Comparison of ENCODE assay signal across 38 mouse cellular contexts in the genomic region with DNA sequence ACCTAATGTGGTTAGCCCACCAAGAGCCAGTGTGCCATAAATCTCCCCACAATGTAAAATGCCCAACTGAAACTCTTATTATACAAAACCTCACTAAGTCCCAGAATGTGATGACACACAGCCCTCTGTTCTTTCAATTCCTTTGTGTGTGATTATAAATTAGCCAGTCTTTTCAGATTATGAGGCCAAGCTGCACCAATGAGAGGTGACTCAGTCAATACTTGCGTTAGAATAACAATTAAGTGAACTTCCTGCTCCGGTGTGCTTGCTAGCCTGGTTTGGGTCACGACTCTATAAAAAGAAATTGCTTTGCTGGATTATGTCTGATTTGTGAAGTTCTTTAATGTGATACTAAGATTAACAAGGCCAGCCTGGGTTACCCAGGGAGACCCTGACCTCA. TPM values are rescaled to one million over a fixed set of nuclear protein-coding genes. Genes with fewer than 3 reads are reported as not detected.
A peak's percentile ranks its signal among the peaks of the same experiment; 100 is the strongest.
DNase-seq lines count a peak whose midpoint lies in the region; ATAC-seq and TF ChIP-seq lines count a peak whose summit lies in the region.
"Had no signal": no experiment of that assay in that cellular context is flagged by ENCODE, and none has a peak within 500 bp of the region (broad histone marks: within the 10 kb centered on the region; RNA-seq: fewer than 3 reads in every experiment).

No protein-coding gene starts in this region.

- H3K9me3 ChIP-seq in intestine, postnatal 0 days (ENCODE audit: control insufficient read depth), result no peaks in the 10 kb centered on the region
- no peaks in the 10 kb centered on the region for H3K9me3 ChIP-seq in stomach, embryonic 16.5 days (replicated peaks; ENCODE audit: control insufficient read depth, low read length)
- H3K9me3 ChIP-seq: embryonic facial prominence, embryonic 12.5 days; forebrain, embryonic 10.5 days; heart, embryonic 13.5 days; neural tube, embryonic 13.5 days had no signal

- H3K27ac ChIP-seq in embryonic fibroblast, embryonic 13.5 days (ENCODE audit: insufficient read depth, low read length), result peak overlapping the region; percentile 55; the same call in 1 of the 2 replicates
- H3K27ac ChIP-seq in intestine, postnatal 0 days (ENCODE audit: low read depth, low read length), result peak overlapping the region; percentile 31; the same call in 1 of the 2 replicates
- peak overlapping the region; percentile 59 for H3K27ac ChIP-seq in stomach, embryonic 16.5 days (ENCODE audit: low read length)
- H3K27ac ChIP-seq: embryonic facial prominence, embryonic 12.5 days; forebrain, embryonic 10.5 days; gastrocnemius, adult 2 months; heart, embryonic 13.5 days; hindbrain, embryonic 14.5 days; liver, embryonic 14.5 days; neural tube, embryonic 13.5 days had no signal

- WGBS in intestine, postnatal 0 days, result 19% methylated on average over 3 of the region's 3 CpGs
- WGBS in stomach, embryonic 16.5 days, result 35% methylated on average over 3 of the region's 3 CpGs

- H3K9ac ChIP-seq in intestine, postnatal 0 days (ENCODE audit: low read depth, low read length), result no peak overlapping the region
- H3K9ac ChIP-seq in stomach, embryonic 16.5 days (ENCODE audit: low read length), result no peak overlapping the region
- H3K9ac ChIP-seq: embryonic facial prominence, embryonic 12.5 days; heart, embryonic 13.5 days; hindbrain, embryonic 14.5 days; liver, embryonic 14.5 days; neural tube, embryonic 13.5 days had no signal

- no peak for TF ChIP-seq CTCF in embryonic fibroblast, embryonic 13.5 days (IDR thresholded peaks at IDR 0.05; ENCODE audit: borderline replicate concordance, insufficient read depth, low read length)
- no peak for TF ChIP-seq CTCF in intestine, postnatal 0 days (IDR thresholded peaks at IDR 0.05; ENCODE audit: low read depth)

- H3K27me3 ChIP-seq in intestine, postnatal 0 days (replicated peaks; ENCODE audit: control insufficient read depth, insufficient read depth, low read length), result no peaks in the 10 kb centered on the region
- no peaks in the 10 kb centered on the region for H3K27me3 ChIP-seq in stomach, embryonic 16.5 days (ENCODE audit: control insufficient read depth, insufficient read depth, low read length)
- H3K27me3 ChIP-seq: embryonic facial prominence, embryonic 12.5 days; neural tube, embryonic 13.5 days had no signal

- no peak for TF ChIP-seq POLR2A in embryonic fibroblast, embryonic 13.5 days (IDR thresholded peaks at IDR 0.05; ENCODE audit: low read depth, low read length)

- H3K4me1 ChIP-seq in embryonic fibroblast, embryonic 13.5 days (ENCODE audit: control insufficient read depth, insufficient read depth, low read length), result peaks cover 27% of the 10 kb centered on the region
- no peaks in the 10 kb centered on the region; the same call in 1 of the 2 replicates for H3K4me1 ChIP-seq in intestine, postnatal 0 days (replicated peaks; ENCODE audit: control insufficient read depth, insufficient read depth, low read length)
- H3K4me1 ChIP-seq in stomach, embryonic 16.5 days (ENCODE audit: control insufficient read depth, insufficient read depth, low read length), result peaks cover 20% of the 10 kb centered on the region
- H3K4me1 ChIP-seq: embryonic facial prominence, embryonic 12.5 days; neural tube, embryonic 13.5 days had no signal

- DNase-seq in 416B (ENCODE audit: low read depth), result peak; percentile 22
- DNase-seq in layer of hippocampus, postnatal 14 days (ENCODE audit: low spot score in 2 of 2), result no peak
- DNase-seq in adrenal gland, adult 8-10 months, result no peak
- DNase-seq in cerebellum, postnatal 10 days, result no peak
- DNase-seq: adrenal gland, postnatal 25 days; cerebellum, adult 8-10 months; cerebellum, postnatal 36 days; embryo, embryonic 11 days; gastrocnemius, adult 2 months; heart, postnatal 10 days; kidney, adult 8-10 months; kidney, postnatal 4 days; layer of hippocampus, postnatal 36 days; liver; lung, adult 2 months; lung, postnatal 10 days; right cerebral cortex, postnatal 14 days; thymus, postnatal 14 days had no signal

- H3K4me2 ChIP-seq in intestine, postnatal 0 days (replicated peaks; ENCODE audit: low read depth), result no peak overlapping the region
- no peak overlapping the region for H3K4me2 ChIP-seq in stomach, embryonic 16.5 days (ENCODE audit: low read depth, low read length)
- H3K4me2 ChIP-seq: embryonic facial prominence, embryonic 12.5 days; heart, embryonic 13.5 days; hindbrain, embryonic 14.5 days; midbrain, embryonic 11.5 days; neural tube, embryonic 13.5 days had no signal

- no peaks in the 10 kb centered on the region for H3K36me3 ChIP-seq in intestine, postnatal 0 days (ENCODE audit: control insufficient read depth, insufficient read depth)
- no peaks in the 10 kb centered on the region for H3K36me3 ChIP-seq in stomach, embryonic 16.5 days (ENCODE audit: control insufficient read depth, insufficient read depth, low read length)
- H3K36me3 ChIP-seq: embryonic facial prominence, embryonic 12.5 days; forebrain, embryonic 10.5 days; heart, embryonic 13.5 days; neural tube, embryonic 13.5 days had no signal

- peak; percentile 65 for ATAC-seq in intestine, postnatal 0 days
- ATAC-seq in stomach, embryonic 16.5 days (ENCODE audit: insufficient read depth, low FRiP score), result no peak
- ATAC-seq: forebrain, embryonic 16.5 days had no signal

- H3K4me3 ChIP-seq in embryonic fibroblast, embryonic 13.5 days (ENCODE audit: insufficient read depth, low read length), result no peak overlapping the region
- no peak overlapping the region for H3K4me3 ChIP-seq in intestine, postnatal 0 days (ENCODE audit: low read depth, low read length)
- no peak overlapping the region for H3K4me3 ChIP-seq in stomach, embryonic 16.5 days (replicated peaks; ENCODE audit: low read length)
- H3K4me3 ChIP-seq: embryonic facial prominence, embryonic 12.5 days; forebrain, embryonic 10.5 days; gastrocnemius, adult 2 months; heart, embryonic 13.5 days; neural tube, embryonic 13.5 days had no signal

RNA-seq across cellular contexts. Expression of a gene that starts 0.7 kb away (rescaled TPM):
- polyA plus RNA-seq in embryonic fibroblast, embryonic 13.5 days (2011; ENCODE audit: insufficient read length, low read depth, missing spikeins), result 179 and 208 TPM in 2 replicates
- polyA plus RNA-seq in intestine, postnatal 0 days (2015; fragmentation: Nextera tagmentation; extraction: Ambion mirVana), result 28.2 and 30.8 TPM in 2 replicates
- polyA plus RNA-seq in stomach, embryonic 16.5 days (2015; fragmentation: Nextera tagmentation; extraction: Ambion mirVana), result 133 and 141 TPM in 2 replicates
- total RNA-seq in layer of hippocampus, postnatal 14 days (2021), result 1 to 10 TPM; 4.2 to 4.4 TPM
- 10 to 100 TPM in 2 of 4 experiments, 1 to 10 TPM in 2; 7.9 to 17.5 (median 10.3) TPM for total RNA-seq in adrenal gland, adult 8-10 months (2022)

RNA-seq across cellular contexts. Expression of a gene that starts 19.2 kb away (rescaled TPM):
- 17.7 and 30.3 TPM in 2 replicates for polyA plus RNA-seq in embryonic fibroblast, embryonic 13.5 days (2011; ENCODE audit: insufficient read length, low read depth, missing spikeins)
- polyA plus RNA-seq in intestine, postnatal 0 days (2015; fragmentation: Nextera tagmentation; extraction: Ambion mirVana), result 21.7 and 25.8 TPM in 2 replicates
- 40.4 and 47.6 TPM in 2 replicates for polyA plus RNA-seq in stomach, embryonic 16.5 days (2015; fragmentation: Nextera tagmentation; extraction: Ambion mirVana)
- total RNA-seq in layer of hippocampus, postnatal 14 days (2021), result 10 to 100 TPM; 31.2 to 32.9 TPM
- total RNA-seq in adrenal gland, adult 8-10 months (2022), result 10 to 100 TPM; 30.5 to 44.4 (median 38.2) TPM

RNA-seq across cellular contexts. Expression of a gene that starts 35.2 kb away (rescaled TPM):
- polyA plus RNA-seq in embryonic fibroblast, embryonic 13.5 days (2011; ENCODE audit: insufficient read length, low read depth, missing spikeins), result not detected in 2 replicates
- 0.14 TPM in 1 of 2 replicates, not detected in the other for polyA plus RNA-seq in intestine, postnatal 0 days (2015; fragmentation: Nextera tagmentation; extraction: Ambion mirVana)
- not detected in 2 replicates for polyA plus RNA-seq in stomach, embryonic 16.5 days (2015; fragmentation: Nextera tagmentation; extraction: Ambion mirVana)
- not detected for total RNA-seq in layer of hippocampus, postnatal 14 days (2021)
- total RNA-seq in adrenal gland, adult 8-10 months (2022), result not detected
- total RNA-seq: adrenal gland, postnatal 25 days; gastrocnemius, adult 2 months; gastrocnemius, postnatal 4 days; heart, adult 8-10 months; heart, postnatal 10 days; layer of hippocampus, adult 8-10 months; layer of hippocampus, postnatal 36 days; left cerebral cortex, postnatal 14 days; MEL; midbrain, postnatal 0 days had no signal
- polyA plus RNA-seq: brain, embryonic 14.5 days; embryonic facial prominence, embryonic 12.5 days; forebrain, embryonic 10.5 days; forebrain, embryonic 16.5 days; heart, embryonic 13.5 days; hindbrain, embryonic 14.5 days; kidney, postnatal 0 days; limb, embryonic 11.5 days; midbrain, embryonic 11.5 days; midbrain, postnatal 0 days; neural tube, embryonic 13.5 days had no signal

RNA-seq across cellular contexts. Expression of a gene that starts 44.3 kb away (rescaled TPM):
- polyA plus RNA-seq in embryonic fibroblast, embryonic 13.5 days (2011; ENCODE audit: insufficient read length, low read depth, missing spikeins), result 12.4 and 16.7 TPM in 2 replicates
- polyA plus RNA-seq in intestine, postnatal 0 days (2015; fragmentation: Nextera tagmentation; extraction: Ambion mirVana), result 62.9 and 66.6 TPM in 2 replicates
- polyA plus RNA-seq in stomach, embryonic 16.5 days (2015; fragmentation: Nextera tagmentation; extraction: Ambion mirVana), result 30.4 and 33.3 TPM in 2 replicates
- total RNA-seq in layer of hippocampus, postnatal 14 days (2021), result 10 to 100 TPM; 24.3 to 28.3 TPM
- 10 to 100 TPM; 25.6 to 55.5 (median 39.8) TPM for total RNA-seq in adrenal gland, adult 8-10 months (2022)

RNA-seq across cellular contexts. Expression of a gene that starts 45.2 kb away (rescaled TPM):
- 9.3 and 10.0 TPM in 2 replicates for polyA plus RNA-seq in embryonic fibroblast, embryonic 13.5 days (2011; ENCODE audit: insufficient read length, low read depth, missing spikeins)
- polyA plus RNA-seq in intestine, postnatal 0 days (2015; fragmentation: Nextera tagmentation; extraction: Ambion mirVana), result 0.44 and 0.57 TPM in 2 replicates
- polyA plus RNA-seq in stomach, embryonic 16.5 days (2015; fragmentation: Nextera tagmentation; extraction: Ambion mirVana), result 1.4 and 2.2 TPM in 2 replicates
- 1 to 10 TPM in 1 of 2 experiments, under 1 TPM in 1; 0.39 to 1.1 TPM for total RNA-seq in layer of hippocampus, postnatal 14 days (2021)
- 1 to 10 TPM; 1.4 to 4.3 (median 3.3) TPM for total RNA-seq in adrenal gland, adult 8-10 months (2022)
- total RNA-seq: midbrain, postnatal 0 days had no signal
